Mouse (Mus musculus): ENCODE results near the gene Adam33. TPM values are rescaled to one million over a fixed set of nuclear protein-coding genes. Genes with fewer than 3 reads are reported as not detected.

The Adam33 gene
- total and polyA plus RNA-seq, 3 experiments, result 0.17 to 0.21 TPM; not detected in 1

DNA sequence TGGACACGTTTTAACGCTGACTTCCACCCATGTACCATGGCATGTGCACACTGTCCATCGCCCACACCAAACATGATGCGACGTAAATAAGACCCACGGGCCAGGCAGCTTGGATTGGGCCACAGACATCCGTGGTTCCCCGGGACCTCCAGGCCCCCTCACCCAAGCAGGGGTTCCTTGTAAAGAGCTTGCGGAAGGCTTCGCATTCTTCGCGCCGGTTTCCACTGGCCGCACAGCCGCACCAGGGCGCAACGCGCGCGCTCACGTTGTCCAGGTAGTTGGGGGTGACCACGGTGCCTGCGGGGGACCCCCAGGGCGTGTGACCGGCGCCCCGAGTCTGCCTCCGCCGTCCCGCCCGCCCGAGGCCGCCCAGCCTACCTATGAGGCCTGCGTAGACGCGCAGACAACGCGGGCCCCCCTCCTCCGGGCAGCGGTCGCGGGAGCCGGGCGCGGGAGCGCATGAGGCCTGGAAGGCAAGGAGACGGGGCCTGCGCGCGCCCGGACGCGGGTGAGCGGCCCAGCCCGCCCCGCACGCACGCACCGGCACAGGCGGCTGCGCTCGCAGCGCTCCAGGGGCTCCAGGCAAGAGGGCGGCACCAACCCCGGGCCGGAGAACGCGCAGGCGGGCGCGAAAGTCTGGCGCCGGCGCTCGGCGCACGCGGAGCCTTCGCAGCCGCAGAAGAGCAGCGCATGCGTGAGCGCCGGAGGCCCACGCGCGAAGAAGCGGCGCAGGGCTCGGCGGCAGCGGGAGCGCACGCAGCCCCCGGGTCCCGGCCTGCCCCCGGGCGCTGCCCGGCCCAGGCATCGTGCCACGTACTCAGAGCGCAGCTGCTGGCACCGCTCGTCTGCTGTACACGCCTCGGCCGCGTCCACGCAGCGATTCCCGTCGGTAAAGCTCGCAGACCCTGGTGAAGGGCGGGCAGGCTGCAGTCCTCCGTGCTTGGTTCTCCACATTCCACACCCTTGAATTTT, 22.5 kb downstream of the Adam33 start:
- no peaks in the 10 kb centered on the region for H3K36me3 ChIP-seq (replicated peaks in 1 of 2; ENCODE audit: control insufficient read depth in 1 of 2, insufficient read depth in 1 of 2, low read length in 1 of 2)
- no peak overlapping the region for H3K9ac ChIP-seq (ENCODE audit: insufficient read depth, low read depth)
- H3K27me3 ChIP-seq (replicated peaks), result peaks cover 1% of the 10 kb centered on the region
- dilution Hi-C loops (cut with MboI; ENCODE audit: extremely low pct_ligation_motif_present, extremely low pct_unique_long_range_greater_than_20kb, low sequenced_read_pairs), result no loop called here
- H3K4me3 ChIP-seq (replicated peaks in 1 of 3; ENCODE audit: low read depth in 2 of 3, low read length in 2 of 3, poor library complexity in 1 of 3), result no peak overlapping the region
- peaks cover 6 to 9% of the 10 kb centered on the region in 2 experiments for H3K4me1 ChIP-seq (ENCODE audit: control insufficient read depth in 1 of 2, insufficient read depth in 2 of 2)
- no peak for DNase-seq (ENCODE audit: extremely low read depth)
- TF ChIP-seq NELFE (IDR thresholded peaks at IDR 0.05; ENCODE audit: low read depth, low read length) (no peak), MXI1 (IDR thresholded peaks at IDR 0.05; ENCODE audit: low read depth, low read length) (no peak), IRF4 (IDR thresholded peaks at IDR 0.05; ENCODE audit: low read depth, low read length) (no peak), ZNF384 (IDR thresholded peaks at IDR 0.05; ENCODE audit: low read depth, low read length) (no peak), CHD1 (IDR thresholded peaks at IDR 0.05; ENCODE audit: low read depth, low read length) (no peak), EP300 (IDR thresholded peaks at IDR 0.05; ENCODE audit: low read length) (no peak), NRF1 (IDR thresholded peaks at IDR 0.05; ENCODE audit: low read depth, low read length) (no peak), ETS1 (conservative IDR thresholded peaks at IDR 0.05; ENCODE audit: low read depth, low read length) (no peak), ZKSCAN1 (IDR thresholded peaks at IDR 0.05; ENCODE audit: borderline replicate concordance, low read depth, low read length) (no peak), CHD2 (IDR thresholded peaks at IDR 0.05; ENCODE audit: low read length) (no peak), BHLHE40 (IDR thresholded peaks at IDR 0.05; ENCODE audit: low read depth, low read length) (no peak), JUND (conservative IDR thresholded peaks at IDR 0.05; ENCODE audit: low read depth, low read length) (no peak), MAFK (IDR thresholded peaks at IDR 0.05; ENCODE audit: insufficient replicate concordance, low read length) (no peak)
- no peaks in the 10 kb centered on the region for H3K9me3 ChIP-seq (replicated peaks; ENCODE audit: low read length)
- no peaks in the 10 kb centered on the region for H3K79me2 ChIP-seq (replicated peaks; ENCODE audit: control insufficient read depth, extremely low read depth, insufficient read depth, poor library complexity, severe bottlenecking)
- in situ Hi-C loops (cut with MboI; ENCODE audit: low pct_ligation_motif_present, low pct_unique_long_range_greater_than_20kb, low sequenced_read_pairs), result no loop called here
- no peak overlapping the region for H3K4me2 ChIP-seq (ENCODE audit: insufficient read depth, low read depth, poor library complexity, severe bottlenecking)
- H3K27ac ChIP-seq (ENCODE audit: insufficient read depth, low read depth), result no peak overlapping the region

- TF ChIP-seq ZKSCAN1 (IDR thresholded peaks at IDR 0.05; ENCODE audit: borderline replicate concordance, low read depth, low read length), result no peak
- no peak for TF ChIP-seq MAX (IDR thresholded peaks at IDR 0.05; ENCODE audit: low read length)
- no peak for TF ChIP-seq ELF1 (IDR thresholded peaks at IDR 0.05; ENCODE audit: low read depth, low read length)
- TF ChIP-seq JUND (conservative IDR thresholded peaks at IDR 0.05; ENCODE audit: low read depth, low read length), result no peak
- no peak for TF ChIP-seq SIN3A (IDR thresholded peaks at IDR 0.05; ENCODE audit: low read length)
- no peak for TF ChIP-seq MAZ (IDR thresholded peaks at IDR 0.05; ENCODE audit: low read depth, low read length)
- no peak for TF ChIP-seq GABPA (IDR thresholded peaks at IDR 0.05; ENCODE audit: insufficient replicate concordance, low read depth, low read length)
- in situ Hi-C loops (cut with MboI; ENCODE audit: low pct_ligation_motif_present, low pct_unique_long_range_greater_than_20kb, low sequenced_read_pairs) (no loop called here), dilution Hi-C loops (cut with MboI; ENCODE audit: extremely low pct_ligation_motif_present, extremely low pct_unique_long_range_greater_than_20kb, low sequenced_read_pairs) (no loop called here)
- H3K9ac ChIP-seq (ENCODE audit: insufficient read depth, low read depth), result no peak overlapping the region
- H3K4me2 ChIP-seq (ENCODE audit: insufficient read depth, low read depth, poor library complexity, severe bottlenecking), result no peak overlapping the region
- no peak for DNase-seq (ENCODE audit: extremely low read depth)
- no peaks in the 10 kb centered on the region for H3K79me2 ChIP-seq (replicated peaks; ENCODE audit: control insufficient read depth, extremely low read depth, insufficient read depth, poor library complexity, severe bottlenecking)
- H3K36me3 ChIP-seq (replicated peaks in 1 of 2; ENCODE audit: control insufficient read depth in 1 of 2, insufficient read depth in 1 of 2, low read length in 1 of 2), result no peaks in the 10 kb centered on the region
- H3K4me3 ChIP-seq (replicated peaks in 1 of 3; ENCODE audit: low read depth in 2 of 3, low read length in 2 of 3, poor library complexity in 1 of 3), result no peak overlapping the region
- peaks cover 6% of the 10 kb centered on the region for H3K27me3 ChIP-seq (replicated peaks)
- peaks cover 4 to 9% of the 10 kb centered on the region in 2 experiments for H3K4me1 ChIP-seq (ENCODE audit: control insufficient read depth in 1 of 2, insufficient read depth in 2 of 2)
- H3K9me3 ChIP-seq (replicated peaks; ENCODE audit: low read length), result no peaks in the 10 kb centered on the region
- H3K27ac ChIP-seq (ENCODE audit: insufficient read depth, low read depth), result no peak overlapping the region
These were observed 24.9 kb downstream of the Adam33 start for GRCm38 (mm10) chr2:131038675-131039074.

Data from CH12.LX (cell line).